Mouse (Mus musculus): ENCODE results near the gene Ssmem1. TPM values are rescaled to one million over a fixed set of nuclear protein-coding genes. Genes with fewer than 3 reads are reported as not detected.

Gene Ssmem1
- total and polyA plus RNA-seq, 2 experiments from 2014 or later: 0.26 to 0.39 TPM

- no peak within 1 kb of the TSS for H3K9ac ChIP-seq (replicated peaks; ENCODE audit: low read length)
- 81% methylated on average over 11 of the region's 11 CpGs for WGBS
- no peaks in the 10 kb centered on the region for H3K36me3 ChIP-seq (ENCODE audit: insufficient read depth, low read length)
- no peak within 1 kb of the TSS for H3K4me2 ChIP-seq (ENCODE audit: low read depth, low read length)
- ATAC-seq (no peak), DNase-seq (ENCODE audit: low spot score) (no peak)
- no peaks in the 10 kb centered on the region for H3K9me3 ChIP-seq (ENCODE audit: low read length)
- no peak within 1 kb of the TSS for H3K27ac ChIP-seq
- no peak for TF ChIP-seq CTCF (IDR thresholded peaks at IDR 0.05; ENCODE audit: low read depth)
- H3K4me3 ChIP-seq (ENCODE audit: low read length): no peak within 1 kb of the TSS
- H3K27me3 ChIP-seq (ENCODE audit: insufficient read depth, low read length): no peaks in the 10 kb centered on the region
- H3K4me1 ChIP-seq (ENCODE audit: insufficient read depth, low read length): 0 out of 2 replicates have a peak, but pooled peaks cover 3% of the 10 kb centered on the region
These were observed 31.6 kb downstream of the Ssmem1 start, which contains the start of gene Cpa2 for GRCm38 (mm10) chr6:30541009-30541799. Gene Cpa2, plus strand, starts transcription at chr6:30541582.

- Histone ChIP-seq H3K4me2 (ENCODE audit: low read depth, low read length) (no peak overlapping the region), H3K27ac (no peak overlapping the region), H3K9ac (replicated peaks; ENCODE audit: low read length) (no peak overlapping the region), H3K4me1 (ENCODE audit: insufficient read depth, low read length) (peaks cover 9% of the 10 kb centered on the region; the same call in 1 of the 2 replicates), H3K9me3 (ENCODE audit: low read length) (no peaks in the 10 kb centered on the region), H3K4me3 (ENCODE audit: low read length) (no peak overlapping the region), H3K36me3 (ENCODE audit: insufficient read depth, low read length) (no peaks in the 10 kb centered on the region), H3K27me3 (ENCODE audit: insufficient read depth, low read length) (no peaks in the 10 kb centered on the region)
- no peak for ATAC-seq
- 90% methylated on average over 6 of the region's 6 CpGs for WGBS
- DNase-seq (ENCODE audit: low spot score): no peak
- TF ChIP-seq CTCF (IDR thresholded peaks at IDR 0.05; ENCODE audit: low read depth): no peak
These were observed 32.6 kb downstream of the Ssmem1 start for GRCm38 (mm10) chr6:30542277-30542676.

DNA sequence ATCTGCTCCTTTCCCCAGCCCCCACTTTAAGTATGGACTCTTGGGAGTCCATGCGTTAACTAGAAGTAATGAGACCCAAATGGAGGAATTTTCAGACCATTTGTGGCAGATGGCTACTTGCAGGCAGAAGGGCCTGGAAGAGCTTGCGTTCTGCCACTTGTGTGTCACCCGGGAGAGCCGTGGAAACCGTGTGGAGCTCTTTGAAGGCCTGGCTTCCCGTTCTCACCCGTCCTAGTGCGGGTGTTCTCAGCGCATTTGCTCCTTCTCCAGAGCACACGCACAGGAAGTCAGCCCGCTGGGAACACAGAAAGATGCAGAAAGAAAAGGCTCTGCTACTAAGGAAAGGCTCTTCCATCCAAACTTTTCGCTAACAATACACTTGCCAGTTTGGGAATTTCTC is 33.4 kb downstream of the Ssmem1 start:
- Histone ChIP-seq H3K36me3 (ENCODE audit: insufficient read depth, low read length) (no peaks in the 10 kb centered on the region), H3K9ac (replicated peaks; ENCODE audit: low read length) (no peak overlapping the region), H3K27ac (no peak overlapping the region; the same call in 1 of the 2 replicates), H3K27me3 (ENCODE audit: insufficient read depth, low read length) (no peaks in the 10 kb centered on the region), H3K4me3 (ENCODE audit: low read length) (no peak overlapping the region), H3K4me2 (ENCODE audit: low read depth, low read length) (no peak overlapping the region), H3K9me3 (ENCODE audit: low read length) (no peaks in the 10 kb centered on the region), H3K4me1 (ENCODE audit: insufficient read depth, low read length) (peaks cover 9% of the 10 kb centered on the region; the same call in 1 of the 2 replicates)
- DNase-seq (ENCODE audit: low spot score) (no peak), ATAC-seq (no peak)
- no peak for TF ChIP-seq CTCF (IDR thresholded peaks at IDR 0.05; ENCODE audit: low read depth)
- WGBS: 60% methylated on average over 12 of the region's 12 CpGs

GRCm38 (mm10) chr6:30543851-30544250 is 34.2 kb downstream of the Ssmem1 start:
- ATAC-seq (no peak), DNase-seq (ENCODE audit: low spot score) (no peak)
- WGBS: 56% methylated on average over 8 of the region's 8 CpGs
- H3K27me3 ChIP-seq (ENCODE audit: insufficient read depth, low read length): no peaks in the 10 kb centered on the region
- H3K4me3 ChIP-seq (ENCODE audit: low read length): no peak overlapping the region
- no peaks in the 10 kb centered on the region for H3K36me3 ChIP-seq (ENCODE audit: insufficient read depth, low read length)
- no peaks in the 10 kb centered on the region for H3K9me3 ChIP-seq (ENCODE audit: low read length)
- TF ChIP-seq CTCF (IDR thresholded peaks at IDR 0.05; ENCODE audit: low read depth): no peak
- H3K4me2 ChIP-seq (ENCODE audit: low read depth, low read length): no peak overlapping the region
- H3K9ac ChIP-seq (replicated peaks; ENCODE audit: low read length): no peak overlapping the region
- H3K4me1 ChIP-seq (ENCODE audit: insufficient read depth, low read length): peaks cover 12% of the 10 kb centered on the region; the same call in 1 of the 2 replicates
- H3K27ac ChIP-seq: no peak overlapping the region

DNA sequence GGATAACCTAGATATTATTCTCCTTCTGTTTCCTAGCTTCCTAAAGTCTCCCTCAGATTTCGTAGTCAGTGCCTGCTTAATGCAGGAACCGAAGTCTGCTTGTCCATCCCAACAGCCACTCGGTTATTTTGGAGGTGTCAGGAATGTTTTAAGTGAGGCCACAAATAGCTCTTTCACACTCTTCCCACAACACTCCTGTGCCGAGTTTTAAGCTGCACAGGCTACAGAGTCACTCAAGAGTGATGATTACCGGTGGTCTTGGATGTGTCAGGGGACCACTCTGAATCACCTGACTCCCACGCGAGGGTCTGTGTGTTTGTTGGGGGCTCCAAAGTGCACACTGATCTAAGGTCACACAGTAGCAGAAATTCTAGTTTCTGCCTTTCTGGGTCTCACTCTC is 36.0 kb downstream of the Ssmem1 start:
- H3K36me3 ChIP-seq (ENCODE audit: insufficient read depth, low read length): no peaks in the 10 kb centered on the region
- no peak overlapping the region for H3K4me3 ChIP-seq (ENCODE audit: low read length)
- H3K27ac ChIP-seq: no peak overlapping the region

GRCm38 (mm10) chr6:30546571-30547273 is 37.1 kb downstream of the Ssmem1 start:
- Histone ChIP-seq H3K4me3 (ENCODE audit: low read length) (peak overlapping the region; percentile 24), H3K4me1 (ENCODE audit: insufficient read depth, low read length) (peaks cover 12% of the 10 kb centered on the region; the same call in 1 of the 2 replicates), H3K9ac (replicated peaks; ENCODE audit: low read length) (peak overlapping the region; percentile 59), H3K9me3 (ENCODE audit: low read length) (no peaks in the 10 kb centered on the region), H3K4me2 (ENCODE audit: low read depth, low read length) (peak overlapping the region; percentile 62), H3K27me3 (ENCODE audit: insufficient read depth, low read length) (no peaks in the 10 kb centered on the region), H3K27ac (peak overlapping the region; percentile 88), H3K36me3 (ENCODE audit: insufficient read depth, low read length) (no peaks in the 10 kb centered on the region)
- WGBS: 9% methylated on average over 17 of the region's 17 CpGs
- DNase-seq (ENCODE audit: low spot score) (peak; percentile 78), ATAC-seq (peak; percentile 83)
- no peak for TF ChIP-seq CTCF (IDR thresholded peaks at IDR 0.05; ENCODE audit: low read depth)

More for the DNA sequence above, 36.0 kb downstream of the Ssmem1 start:
- Histone ChIP-seq H3K9ac (replicated peaks; ENCODE audit: low read length) (no peak overlapping the region), H3K4me2 (ENCODE audit: low read depth, low read length) (no peak overlapping the region), H3K9me3 (ENCODE audit: low read length) (no peaks in the 10 kb centered on the region), H3K27me3 (ENCODE audit: insufficient read depth, low read length) (no peaks in the 10 kb centered on the region), H3K4me1 (ENCODE audit: insufficient read depth, low read length) (peaks cover 12% of the 10 kb centered on the region; the same call in 1 of the 2 replicates)
- no peak for TF ChIP-seq CTCF (IDR thresholded peaks at IDR 0.05; ENCODE audit: low read depth)
- WGBS: 80% methylated on average over 7 of the region's 7 CpGs
- DNase-seq (ENCODE audit: low spot score) (no peak), ATAC-seq (no peak)
